Mouse (Mus musculus): ENCODE measurements around the gene Clk2. TPM values are rescaled to one million over a fixed set of nuclear protein-coding genes. Genes with fewer than 3 reads are reported as not detected.
A peak's percentile ranks its signal among the peaks of the same experiment; 100 is the strongest.

The Clk2 gene
- polyA plus RNA-seq (2015; fragmentation: Nextera tagmentation; extraction: Ambion mirVana) = 18.9 and 19.1 TPM in 2 replicates

GRCm38 (mm10) chr3:89164506-89165267 is at the start of gene Clk2:
Gene Clk2 (plus strand): TSS chr3:89164795.
- Histone ChIP-seq H3K27me3 (ENCODE audit: control insufficient read depth, insufficient read depth, low read length) (no peaks in the 10 kb centered on the region), H3K27ac (ENCODE audit: low read length) (peak within 1 kb of the TSS; percentile 98), H3K36me3 (ENCODE audit: control insufficient read depth, insufficient read depth, low read length) (peaks cover 18% of the 10 kb centered on the region), H3K4me2 (ENCODE audit: low read depth, low read length) (peak within 1 kb of the TSS; percentile 88), H3K9me3 (replicated peaks; ENCODE audit: control insufficient read depth, low read length) (no peaks in the 10 kb centered on the region), H3K4me3 (replicated peaks; ENCODE audit: low read length) (peak within 1 kb of the TSS; percentile 89), H3K9ac (ENCODE audit: low read length) (peak within 1 kb of the TSS; percentile 94), H3K4me1 (ENCODE audit: control insufficient read depth, insufficient read depth, low read length) (peaks cover 18% of the 10 kb centered on the region)
- under 1% methylated on average over 76 of the region's 79 CpGs for WGBS
- ATAC-seq (ENCODE audit: insufficient read depth, low FRiP score) = peak; percentile 98

GRCm38 (mm10) chr3:89115522-89115921 is 49.1 kb upstream of the Clk2 start:
- WGBS = 8% methylated on average over 2 of the region's 2 CpGs
- H3K4me3 ChIP-seq (replicated peaks; ENCODE audit: low read length) = no peak overlapping the region
- ATAC-seq (ENCODE audit: insufficient read depth, low FRiP score) = peak; percentile 44; the same call in 1 of the 2 replicates

GRCm38 (mm10) chr3:89123313-89123712 is 41.3 kb upstream of the Clk2 start:
- WGBS = 53% methylated on average over 2 of the region's 2 CpGs
- no peaks in the 10 kb centered on the region for H3K9me3 ChIP-seq (replicated peaks; ENCODE audit: control insufficient read depth, low read length)
- no peak for ATAC-seq (ENCODE audit: insufficient read depth, low FRiP score)
- H3K4me2 ChIP-seq (ENCODE audit: low read depth, low read length) = no peak overlapping the region
- 0 out of 2 replicates have a peak, but pooled peaks cover 4% of the 10 kb centered on the region for H3K4me1 ChIP-seq (ENCODE audit: control insufficient read depth, insufficient read depth, low read length)
- H3K4me3 ChIP-seq (replicated peaks; ENCODE audit: low read length) = no peak overlapping the region
- no peaks in the 10 kb centered on the region for H3K27me3 ChIP-seq (ENCODE audit: control insufficient read depth, insufficient read depth, low read length)
- H3K9ac ChIP-seq (ENCODE audit: low read length) = no peak overlapping the region
- no peaks in the 10 kb centered on the region for H3K36me3 ChIP-seq (ENCODE audit: control insufficient read depth, insufficient read depth, low read length)
- H3K27ac ChIP-seq (ENCODE audit: low read length) = no peak overlapping the region

More at GRCm38 (mm10) chr3:89115522-89115921, 49.1 kb upstream of the Clk2 start:
- Histone ChIP-seq H3K27me3 (ENCODE audit: control insufficient read depth, insufficient read depth, low read length) (no peaks in the 10 kb centered on the region), H3K4me2 (ENCODE audit: low read depth, low read length) (no peak overlapping the region), H3K4me1 (ENCODE audit: control insufficient read depth, insufficient read depth, low read length) (no peaks in the 10 kb centered on the region), H3K27ac (ENCODE audit: low read length) (no peak overlapping the region), H3K9me3 (replicated peaks; ENCODE audit: control insufficient read depth, low read length) (no peaks in the 10 kb centered on the region), H3K36me3 (ENCODE audit: control insufficient read depth, insufficient read depth, low read length) (no peaks in the 10 kb centered on the region), H3K9ac (ENCODE audit: low read length) (no peak overlapping the region)

- Histone ChIP-seq H3K4me3 (replicated peaks; ENCODE audit: low read length) (no peak overlapping the region), H3K9me3 (replicated peaks; ENCODE audit: control insufficient read depth, low read length) (no peaks in the 10 kb centered on the region), H3K9ac (ENCODE audit: low read length) (no peak overlapping the region), H3K27me3 (ENCODE audit: control insufficient read depth, insufficient read depth, low read length) (no peaks in the 10 kb centered on the region), H3K27ac (ENCODE audit: low read length) (no peak overlapping the region), H3K4me2 (ENCODE audit: low read depth, low read length) (no peak overlapping the region), H3K4me1 (ENCODE audit: control insufficient read depth, insufficient read depth, low read length) (0 out of 2 replicates have a peak, but pooled peaks cover 4% of the 10 kb centered on the region), H3K36me3 (ENCODE audit: control insufficient read depth, insufficient read depth, low read length) (no peaks in the 10 kb centered on the region)
- ATAC-seq (ENCODE audit: insufficient read depth, low FRiP score) = no peak
- WGBS = 57% methylated on average over 3 of the region's 3 CpGs
Measured at GRCm38 (mm10) chr3:89124241-89124640, 40.4 kb upstream of the Clk2 start.

- Histone ChIP-seq H3K4me1 (ENCODE audit: control insufficient read depth, insufficient read depth, low read length) (0 out of 2 replicates have a peak, but pooled peaks cover 4% of the 10 kb centered on the region), H3K9ac (ENCODE audit: low read length) (no peak overlapping the region), H3K9me3 (replicated peaks; ENCODE audit: control insufficient read depth, low read length) (no peaks in the 10 kb centered on the region), H3K36me3 (ENCODE audit: control insufficient read depth, insufficient read depth, low read length) (no peaks in the 10 kb centered on the region), H3K27me3 (ENCODE audit: control insufficient read depth, insufficient read depth, low read length) (no peaks in the 10 kb centered on the region), H3K4me2 (ENCODE audit: low read depth, low read length) (no peak overlapping the region), H3K4me3 (replicated peaks; ENCODE audit: low read length) (no peak overlapping the region), H3K27ac (ENCODE audit: low read length) (no peak overlapping the region)
- ATAC-seq (ENCODE audit: insufficient read depth, low FRiP score) = no peak
- WGBS = 88% methylated on average over 3 of the region's 3 CpGs
Measured at GRCm38 (mm10) chr3:89125981-89126380, 38.6 kb upstream of the Clk2 start.

- Histone ChIP-seq H3K27me3 (ENCODE audit: control insufficient read depth, insufficient read depth, low read length) (no peaks in the 10 kb centered on the region), H3K4me3 (replicated peaks; ENCODE audit: low read length) (no peak overlapping the region), H3K4me1 (ENCODE audit: control insufficient read depth, insufficient read depth, low read length) (peaks cover 10% of the 10 kb centered on the region; the same call in 1 of the 2 replicates), H3K9me3 (replicated peaks; ENCODE audit: control insufficient read depth, low read length) (no peaks in the 10 kb centered on the region), H3K9ac (ENCODE audit: low read length) (no peak overlapping the region), H3K36me3 (ENCODE audit: control insufficient read depth, insufficient read depth, low read length) (no peaks in the 10 kb centered on the region), H3K4me2 (ENCODE audit: low read depth, low read length) (no peak overlapping the region), H3K27ac (ENCODE audit: low read length) (no peak overlapping the region)
- ATAC-seq (ENCODE audit: insufficient read depth, low FRiP score) = no peak
- 81% methylated on average over 3 of the region's 3 CpGs for WGBS
Measured at GRCm38 (mm10) chr3:89129908-89130307, 34.7 kb upstream of the Clk2 start.

- H3K27me3 ChIP-seq (ENCODE audit: control insufficient read depth, insufficient read depth, low read length) = no peaks in the 10 kb centered on the region; the same call in 1 of the 2 replicates
- no peaks in the 10 kb centered on the region for H3K36me3 ChIP-seq (ENCODE audit: control insufficient read depth, insufficient read depth, low read length)
- peak overlapping the region; percentile 60 for H3K4me2 ChIP-seq (ENCODE audit: low read depth, low read length)
- WGBS = 36% methylated on average over 4 of the region's 4 CpGs
- H3K4me1 ChIP-seq (ENCODE audit: control insufficient read depth, insufficient read depth, low read length) = peaks cover 10% of the 10 kb centered on the region; the same call in 1 of the 2 replicates
- H3K9me3 ChIP-seq (replicated peaks; ENCODE audit: control insufficient read depth, low read length) = no peaks in the 10 kb centered on the region
- no peak for ATAC-seq (ENCODE audit: insufficient read depth, low FRiP score)
- peak overlapping the region; percentile 67; the same call in 1 of the 2 replicates for H3K9ac ChIP-seq (ENCODE audit: low read length)
- H3K27ac ChIP-seq (ENCODE audit: low read length) = no peak overlapping the region
- H3K4me3 ChIP-seq (replicated peaks; ENCODE audit: low read length) = peak overlapping the region; percentile 40
Measured at GRCm38 (mm10) chr3:89131816-89132215, 32.8 kb upstream of the Clk2 start.

- Histone ChIP-seq H3K4me2 (ENCODE audit: low read depth, low read length) (peak overlapping the region; percentile 60), H3K36me3 (ENCODE audit: control insufficient read depth, insufficient read depth, low read length) (no peaks in the 10 kb centered on the region), H3K4me1 (ENCODE audit: control insufficient read depth, insufficient read depth, low read length) (peaks cover 10% of the 10 kb centered on the region; the same call in 1 of the 2 replicates), H3K9ac (ENCODE audit: low read length) (peak overlapping the region; percentile 67), H3K9me3 (replicated peaks; ENCODE audit: control insufficient read depth, low read length) (no peaks in the 10 kb centered on the region), H3K27me3 (ENCODE audit: control insufficient read depth, insufficient read depth, low read length) (no peaks in the 10 kb centered on the region; the same call in 1 of the 2 replicates), H3K4me3 (replicated peaks; ENCODE audit: low read length) (peak overlapping the region; percentile 40), H3K27ac (ENCODE audit: low read length) (no peak overlapping the region)
- 12% methylated on average over 30 of the region's 30 CpGs for WGBS
- peak; percentile 57 for ATAC-seq (ENCODE audit: insufficient read depth, low FRiP score)
Measured at GRCm38 (mm10) chr3:89132285-89133062, 32.1 kb upstream of the Clk2 start.
